Comparison of ENCODE assay signal across 27 mouse cellular contexts in genomic region chr10:97009859-97010258, GRCm38 (mm10).
DNase-seq lines count a peak whose midpoint lies in the region; ATAC-seq and TF ChIP-seq lines count a peak whose summit lies in the region.
"Had no signal": no experiment of that assay in that cellular context is flagged by ENCODE, and none has a peak within 500 bp of the region (broad histone marks: within the 10 kb centered on the region; RNA-seq: fewer than 3 reads in every experiment).

No protein-coding gene starts in this region.

- H3K9me3 ChIP-seq in forebrain, embryonic 13.5 days (replicated peaks): no peaks in the 10 kb centered on the region
- H3K9me3 ChIP-seq in forebrain, embryonic 11.5 days (ENCODE audit: control insufficient read depth, low read length): no peaks in the 10 kb centered on the region
- H3K9me3 ChIP-seq in forebrain, embryonic 14.5 days (replicated peaks; ENCODE audit: control insufficient read depth, low read length): no peaks in the 10 kb centered on the region
- no peaks in the 10 kb centered on the region for H3K9me3 ChIP-seq in forebrain, postnatal 0 days (ENCODE audit: low read length)
- H3K9me3 ChIP-seq: embryonic facial prominence, embryonic 10.5 days; embryonic facial prominence, embryonic 13.5 days; hindbrain, embryonic 12.5 days; hindbrain, embryonic 15.5 days had no signal

- H3K4me3 ChIP-seq in forebrain, embryonic 13.5 days: no peak overlapping the region
- H3K4me3 ChIP-seq in forebrain, embryonic 11.5 days (ENCODE audit: low read depth, low read length): no peak overlapping the region
- H3K4me3 ChIP-seq in forebrain, embryonic 14.5 days (ENCODE audit: low read depth, low read length): no peak overlapping the region
- H3K4me3 ChIP-seq in forebrain, postnatal 0 days (ENCODE audit: low read depth, low read length): no peak overlapping the region
- H3K4me3 ChIP-seq: embryonic facial prominence, embryonic 10.5 days; embryonic facial prominence, embryonic 13.5 days; erythroblast, embryonic 14.5 days; gastrocnemius, adult 2 months; hindbrain, embryonic 12.5 days; hindbrain, embryonic 15.5 days had no signal

- WGBS in forebrain, embryonic 13.5 days: 19% methylated on average over 1 of the region's 1 CpGs
- 48% methylated on average over 1 of the region's 1 CpGs for WGBS in forebrain, embryonic 11.5 days
- 20% methylated on average over 1 of the region's 1 CpGs for WGBS in forebrain, embryonic 14.5 days
- 21% methylated on average over 1 of the region's 1 CpGs for WGBS in forebrain, postnatal 0 days

- H3K36me3 ChIP-seq in forebrain, embryonic 13.5 days (ENCODE audit: poor library complexity, severe bottlenecking): no peaks in the 10 kb centered on the region
- H3K36me3 ChIP-seq in forebrain, embryonic 11.5 days (ENCODE audit: control insufficient read depth, insufficient read depth, low read length): no peaks in the 10 kb centered on the region
- no peaks in the 10 kb centered on the region for H3K36me3 ChIP-seq in forebrain, embryonic 14.5 days (ENCODE audit: control insufficient read depth, insufficient read depth, low read length)
- no peaks in the 10 kb centered on the region for H3K36me3 ChIP-seq in forebrain, postnatal 0 days (ENCODE audit: insufficient read depth)
- H3K36me3 ChIP-seq: embryonic facial prominence, embryonic 10.5 days; embryonic facial prominence, embryonic 13.5 days; G1E; hindbrain, embryonic 12.5 days; hindbrain, embryonic 15.5 days had no signal

- no peaks in the 10 kb centered on the region for H3K27me3 ChIP-seq in forebrain, embryonic 13.5 days
- H3K27me3 ChIP-seq in forebrain, embryonic 11.5 days (ENCODE audit: control insufficient read depth, insufficient read depth, low read length): no peaks in the 10 kb centered on the region
- H3K27me3 ChIP-seq in forebrain, embryonic 14.5 days (replicated peaks; ENCODE audit: control insufficient read depth, insufficient read depth, low read length): no peaks in the 10 kb centered on the region
- no peaks in the 10 kb centered on the region for H3K27me3 ChIP-seq in forebrain, postnatal 0 days (ENCODE audit: insufficient read depth, low read length)
- H3K27me3 ChIP-seq: CH12.LX; embryonic facial prominence, embryonic 13.5 days; hindbrain, embryonic 12.5 days; hindbrain, embryonic 15.5 days had no signal

- H3K4me2 ChIP-seq in forebrain, embryonic 13.5 days: no peak overlapping the region
- H3K4me2 ChIP-seq in forebrain, embryonic 11.5 days (ENCODE audit: low read depth, low read length, severe bottlenecking): no peak overlapping the region
- no peak overlapping the region for H3K4me2 ChIP-seq in forebrain, embryonic 14.5 days (ENCODE audit: low read length)
- no peak overlapping the region for H3K4me2 ChIP-seq in forebrain, postnatal 0 days (ENCODE audit: low read depth)
- H3K4me2 ChIP-seq: embryonic facial prominence, embryonic 13.5 days; heart, embryonic 11.5 days; hindbrain, embryonic 12.5 days; hindbrain, embryonic 15.5 days had no signal

- ATAC-seq in forebrain, embryonic 13.5 days: peak; percentile 77; the same call in 1 of the 2 replicates
- no peak for ATAC-seq in forebrain, embryonic 11.5 days (replicated peaks; ENCODE audit: low FRiP score)
- ATAC-seq in forebrain, embryonic 14.5 days: peak; percentile 86
- peak; percentile 18; the same call in 1 of the 2 replicates for ATAC-seq in forebrain, postnatal 0 days
- ATAC-seq: intestine, postnatal 0 days had no signal

- H3K27ac ChIP-seq in forebrain, embryonic 13.5 days: no peak overlapping the region
- no peak overlapping the region for H3K27ac ChIP-seq in forebrain, embryonic 11.5 days (ENCODE audit: low read depth, low read length)
- H3K27ac ChIP-seq in forebrain, embryonic 14.5 days (ENCODE audit: low read depth, low read length): no peak overlapping the region
- no peak overlapping the region for H3K27ac ChIP-seq in forebrain, postnatal 0 days (ENCODE audit: low read depth, low read length)
- H3K27ac ChIP-seq: embryonic facial prominence, embryonic 10.5 days; embryonic facial prominence, embryonic 13.5 days; gastrocnemius, adult 2 months; hindbrain, embryonic 12.5 days; hindbrain, embryonic 15.5 days had no signal

- no peak overlapping the region for H3K9ac ChIP-seq in forebrain, embryonic 13.5 days
- no peak overlapping the region for H3K9ac ChIP-seq in forebrain, embryonic 11.5 days (ENCODE audit: low read length)
- H3K9ac ChIP-seq in forebrain, embryonic 14.5 days (ENCODE audit: low read length): no peak overlapping the region
- no peak overlapping the region for H3K9ac ChIP-seq in forebrain, postnatal 0 days
- H3K9ac ChIP-seq: embryonic facial prominence, embryonic 13.5 days; hindbrain, embryonic 12.5 days; hindbrain, embryonic 15.5 days had no signal

- H3K4me1 ChIP-seq in forebrain, embryonic 13.5 days: 0 out of 2 replicates have a peak, but pooled peaks cover 4% of the 10 kb centered on the region
- H3K4me1 ChIP-seq in forebrain, embryonic 11.5 days (replicated peaks; ENCODE audit: control insufficient read depth, insufficient read depth, low read length): no peaks in the 10 kb centered on the region
- no peaks in the 10 kb centered on the region for H3K4me1 ChIP-seq in forebrain, embryonic 14.5 days (ENCODE audit: control insufficient read depth, insufficient read depth, low read length)
- H3K4me1 ChIP-seq in forebrain, postnatal 0 days (ENCODE audit: insufficient read depth): no peaks in the 10 kb centered on the region
- H3K4me1 ChIP-seq: embryonic facial prominence, embryonic 10.5 days; embryonic facial prominence, embryonic 13.5 days; hindbrain, embryonic 12.5 days; hindbrain, embryonic 15.5 days had no signal

- TF ChIP-seq CTCF in forebrain, postnatal 0 days (IDR thresholded peaks at IDR 0.05; ENCODE audit: low read depth): no peak

- no peak for DNase-seq in forebrain, embryonic 11.5 days (ENCODE audit: low spot score)
- peak; percentile 80 for DNase-seq in forebrain, embryonic 14.5 days (ENCODE audit: low spot score)
- DNase-seq in forebrain, postnatal 0 days: peak; percentile 6
- no peak for DNase-seq in natural killer cell, adult 2 months (ENCODE audit: low spot score in 2 of 2)
- DNase-seq in right cerebral cortex, adult 2 months (ENCODE audit: low spot score in 2 of 2): no peak
- DNase-seq: adrenal gland, postnatal 10 days; adrenal gland, postnatal 36 days; B cell, adult 2 months; cerebellum, adult 11-12 months; cerebellum, adult 8-10 months; cerebellum, postnatal 10 days; cerebellum, postnatal 36 days; embryo, embryonic 11 days; gastrocnemius, adult 2 months; gastrocnemius, postnatal 14 days; heart, adult 11 months; kidney, adult 2 months had no signal

Comparison
In these comparisons a context has a peak if more than half of its experiments do, and no peak if none do; other contexts are left out.
1. DNase-seq: peak in forebrain, embryonic 14.5 days (single experiment) and forebrain, postnatal 0 days (single experiment); none in forebrain, embryonic 11.5 days (single experiment), natural killer cell, adult 2 months (0 of 2) and right cerebral cortex, adult 2 months (0 of 2).